Mouse (Mus musculus): ENCODE measurements around the gene Dennd6a.
"Not testable (repeated sequence)": the region's sequence is repeated elsewhere in the genome, so short reads cannot be mapped to it uniquely, and the experiment has no call there.

Dennd6a gene

DNA sequence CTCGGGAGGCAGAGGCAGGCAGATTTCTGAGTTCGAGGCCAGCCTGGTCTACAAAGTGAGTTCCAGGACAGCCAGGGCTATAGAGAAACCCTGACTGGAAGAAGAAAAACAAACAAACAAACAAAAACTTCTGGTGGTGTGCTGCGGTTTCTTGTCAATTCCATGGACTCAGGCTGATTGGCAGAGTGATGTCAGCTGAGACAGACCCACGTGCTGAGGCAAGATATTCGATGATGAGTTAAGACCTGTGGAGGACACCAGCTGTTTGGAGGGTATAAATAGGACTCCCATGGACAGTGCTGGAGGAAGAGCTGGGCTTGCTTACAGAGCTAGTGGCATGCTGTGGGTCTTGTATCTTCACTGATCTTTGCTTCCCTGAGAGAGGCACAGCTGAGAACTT is at the start of gene Dennd6a:
Dennd6a (plus strand) TSS at position 301 of the 400 bp plus-strand sequence.
- not testable (repeated sequence) for DNase-seq (ENCODE audit: low read depth, low spot score)

DNA sequence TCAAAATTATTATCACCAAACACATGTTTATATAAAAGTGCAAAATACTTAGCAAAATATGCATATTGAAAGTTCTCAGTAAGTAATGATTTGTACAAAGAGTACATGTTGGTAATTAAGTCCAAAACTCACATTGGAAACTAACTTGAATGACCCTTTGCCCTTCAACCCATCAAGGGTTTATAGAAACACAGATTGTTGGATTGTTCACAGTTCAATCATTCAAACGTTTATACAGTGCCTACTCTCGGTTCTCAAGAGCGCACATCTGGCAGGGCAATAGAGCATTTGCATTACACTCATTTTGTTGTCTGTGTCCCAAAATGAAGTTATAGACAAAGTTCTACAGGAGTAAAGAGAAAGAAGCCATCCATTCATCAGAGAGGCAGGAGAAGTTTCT is 47.7 kb upstream of the Dennd6a start:
- no peak for DNase-seq (ENCODE audit: low read depth, low spot score)

DNA sequence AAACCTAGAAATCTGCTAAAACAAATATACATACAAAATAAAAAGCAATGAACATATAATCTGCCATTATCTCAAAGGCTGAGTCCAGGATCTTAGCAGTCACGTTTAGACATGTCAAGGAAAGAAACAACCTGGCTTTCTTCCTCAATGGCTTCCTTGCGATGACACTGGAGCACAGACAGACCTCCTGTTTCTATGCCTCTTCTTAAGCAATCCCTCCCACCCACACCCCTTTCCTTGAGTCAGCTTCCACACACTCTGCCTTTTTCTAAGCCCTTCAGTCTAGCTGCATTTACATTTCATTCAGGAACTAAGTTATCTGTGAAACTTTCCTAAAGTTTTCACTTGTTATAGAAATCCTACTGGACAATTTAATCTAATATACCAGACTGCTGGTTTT is 45.4 kb upstream of the Dennd6a start:
- no peak for DNase-seq (ENCODE audit: low read depth, low spot score)

DNA sequence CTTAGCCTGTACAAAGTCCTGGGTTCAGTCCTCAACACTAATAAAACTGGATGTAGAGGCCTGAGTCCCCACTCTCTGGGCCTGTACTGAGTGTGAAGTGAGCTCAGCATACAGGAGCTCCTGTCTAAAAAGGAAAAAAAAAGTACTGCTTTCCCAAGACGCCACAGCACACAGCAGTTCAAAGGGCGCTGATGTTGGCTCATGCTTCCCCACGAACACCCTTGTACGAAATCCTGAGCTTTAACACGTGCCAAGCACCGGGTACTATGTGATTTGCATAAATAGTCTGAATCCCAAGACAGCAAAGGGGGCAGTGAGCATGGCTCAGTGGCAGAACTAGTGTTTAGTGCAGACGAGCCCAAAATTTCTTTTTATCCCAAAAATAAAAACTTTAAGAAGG is 43.3 kb upstream of the Dennd6a start:
- DNase-seq (ENCODE audit: low read depth, low spot score): no peak

DNA sequence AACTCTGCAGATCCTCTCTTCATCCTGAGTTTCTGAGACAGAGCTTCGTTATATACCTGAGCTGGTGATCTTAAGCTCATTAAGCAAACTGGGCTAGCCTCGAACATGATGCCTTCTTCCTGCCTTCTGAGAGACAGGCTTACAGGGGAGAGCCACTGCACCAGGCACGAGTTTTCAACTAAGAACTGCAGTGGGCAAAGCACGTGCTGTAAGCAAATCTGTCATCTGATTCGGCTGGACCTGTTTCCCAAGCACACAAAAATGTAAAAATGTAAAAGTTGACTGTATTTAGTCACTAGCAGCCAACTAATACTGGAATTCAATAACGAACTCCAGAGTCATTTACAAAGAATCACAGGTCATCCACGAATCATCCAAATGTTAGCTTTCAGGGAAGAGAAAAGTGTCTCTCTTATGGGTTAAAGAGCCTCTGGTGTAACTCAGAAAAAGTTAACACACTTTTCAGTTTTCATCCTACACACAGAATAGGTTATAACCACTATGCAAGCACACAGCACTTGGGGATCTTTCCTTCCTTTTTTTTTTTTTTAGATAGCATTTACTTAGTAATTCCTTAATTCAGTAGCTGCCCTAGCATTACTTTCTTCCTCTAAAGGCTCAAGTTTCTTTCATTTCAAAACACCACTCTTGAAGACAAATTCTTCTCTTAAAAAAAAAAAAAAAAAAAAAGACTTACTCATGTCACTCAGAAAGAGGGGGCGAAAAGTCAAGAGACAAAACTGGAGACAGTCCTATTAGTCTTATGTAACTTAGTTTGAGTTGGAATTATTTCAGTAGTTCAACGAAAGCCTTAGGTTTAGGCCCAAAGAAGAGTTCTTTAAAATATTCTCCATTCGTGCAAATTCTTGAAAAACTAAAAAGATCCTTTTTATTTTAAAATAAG is 42.0 kb upstream of the Dennd6a start:
- no peak for DNase-seq (ENCODE audit: low read depth, low spot score)

DNA sequence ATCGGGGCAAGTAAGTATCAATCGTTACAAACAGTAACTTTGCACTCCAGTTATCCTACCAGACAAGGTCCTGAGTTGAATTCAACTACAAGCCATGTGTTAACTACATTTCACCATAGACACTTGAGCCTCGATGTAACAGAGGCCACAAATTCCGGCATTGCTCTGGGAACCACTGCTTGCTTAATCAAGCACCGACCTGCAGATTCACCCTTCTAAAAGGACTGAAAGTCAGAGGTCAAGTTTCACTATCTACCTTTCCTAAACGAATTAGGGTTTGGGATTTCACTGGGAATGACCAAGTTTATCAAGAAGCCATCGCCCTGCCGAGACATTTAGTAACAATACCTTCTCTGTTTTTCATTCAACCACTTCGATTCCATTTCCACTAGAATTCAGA is 40.9 kb upstream of the Dennd6a start:
- DNase-seq (ENCODE audit: low read depth, low spot score): peak; percentile 13

DNA sequence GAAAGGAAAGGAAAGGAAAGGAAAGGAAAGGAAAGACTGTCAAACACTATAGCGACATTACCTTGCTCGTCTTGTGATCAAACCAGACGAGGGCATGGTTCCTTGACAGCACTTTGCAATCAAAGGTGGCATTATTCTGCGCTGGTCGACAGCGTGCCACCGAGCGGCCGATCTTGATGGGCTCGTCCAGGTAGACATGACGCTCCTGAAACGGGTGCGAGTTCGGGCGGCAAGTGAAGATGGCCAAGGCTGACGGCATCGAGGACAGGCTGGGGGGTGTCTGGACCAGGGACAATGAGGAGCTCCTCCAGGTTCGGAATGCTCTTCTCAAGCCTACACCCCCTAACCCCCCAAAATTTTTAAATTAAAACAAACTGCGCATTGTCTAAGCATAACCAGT is 40.4 kb upstream of the Dennd6a start:
- DNase-seq (ENCODE audit: low read depth, low spot score): peak; percentile 26

DNA sequence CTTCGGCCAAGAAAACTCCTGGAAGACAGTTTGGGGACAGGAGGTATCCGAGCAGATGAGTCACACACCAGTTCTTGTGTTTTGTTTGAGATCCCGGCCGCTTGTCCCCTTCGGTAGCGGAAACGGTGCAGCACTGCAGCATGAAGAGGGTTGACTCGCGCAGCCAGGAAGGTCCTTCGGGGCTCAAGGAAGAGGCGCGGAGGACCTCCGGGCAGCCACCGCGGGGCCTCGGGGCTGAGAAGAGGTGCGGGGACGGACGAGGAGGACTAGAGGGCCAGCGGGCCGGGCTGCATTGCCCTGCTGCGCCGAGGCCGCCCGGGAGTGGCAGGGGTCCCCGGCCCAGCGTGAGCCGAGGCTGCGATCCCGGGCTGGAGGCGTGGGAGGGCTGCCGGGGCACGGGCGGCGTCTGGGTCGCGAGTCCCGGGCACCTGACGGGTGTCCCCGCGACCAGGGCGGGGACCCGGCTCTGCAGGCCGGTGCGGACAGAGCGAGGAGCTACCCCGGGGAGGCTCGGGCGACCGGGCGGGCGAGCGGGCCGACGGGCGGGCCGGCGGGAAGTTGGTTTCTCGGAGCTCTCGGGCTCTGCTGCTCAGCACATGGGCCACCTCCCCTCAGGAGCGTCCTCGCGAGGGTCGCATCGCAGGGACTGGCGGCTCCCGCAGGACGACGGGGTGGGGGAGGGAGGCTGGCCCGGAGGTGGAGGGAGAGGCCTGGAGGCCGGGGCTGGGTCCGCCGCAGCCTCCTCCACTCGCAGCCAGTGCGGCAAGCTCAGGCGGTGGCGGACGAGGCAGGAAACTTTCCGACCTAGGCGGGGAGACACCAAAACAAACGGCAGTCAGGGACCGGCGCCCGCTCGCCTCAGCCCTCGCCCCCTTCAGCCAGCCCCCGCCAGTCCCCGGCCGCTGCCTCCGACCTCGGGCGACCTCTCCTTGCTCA is 39.6 kb upstream of the Dennd6a start:
- peak; percentile 44 for DNase-seq (ENCODE audit: low read depth, low spot score)

DNA sequence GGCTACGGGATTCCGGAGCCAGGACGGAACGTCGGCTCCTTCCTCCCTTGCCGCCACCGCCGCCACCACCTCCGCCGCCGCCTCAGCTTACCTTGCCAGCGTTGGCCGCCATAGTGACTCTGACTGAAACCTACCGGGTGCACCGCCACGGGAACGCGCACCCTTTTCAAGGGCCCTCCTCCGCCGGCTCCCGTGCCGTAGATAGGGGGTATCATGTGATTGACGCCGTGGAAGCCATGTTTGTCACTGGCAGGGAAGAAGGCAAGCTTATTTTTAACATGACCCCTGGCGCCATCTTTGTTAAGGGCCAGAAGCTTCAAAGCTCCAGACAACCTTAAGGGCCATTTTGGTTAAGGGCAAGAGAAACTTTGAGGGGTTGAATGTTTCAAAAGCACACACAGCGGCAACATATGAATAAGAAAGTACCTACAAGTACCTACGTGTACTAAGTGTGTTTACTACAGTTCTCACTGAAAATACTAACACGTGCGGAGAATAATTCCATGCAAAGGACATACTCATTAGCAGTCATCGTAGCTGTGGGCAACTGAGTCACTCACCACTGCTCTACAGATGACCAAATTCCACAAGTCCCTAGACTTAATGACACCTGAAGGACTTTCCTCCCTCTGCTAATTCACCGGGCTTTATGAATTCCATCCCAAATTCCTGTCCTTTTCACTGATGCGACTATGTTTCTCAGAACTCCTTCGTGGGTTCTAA is 38.7 kb upstream of the Dennd6a start, which contains the start of gene Slmap:
Slmap (minus strand) TSS at position 175 of the 723 bp plus-strand sequence.
- peak; percentile 100 for DNase-seq (ENCODE audit: low read depth, low spot score)

DNA sequence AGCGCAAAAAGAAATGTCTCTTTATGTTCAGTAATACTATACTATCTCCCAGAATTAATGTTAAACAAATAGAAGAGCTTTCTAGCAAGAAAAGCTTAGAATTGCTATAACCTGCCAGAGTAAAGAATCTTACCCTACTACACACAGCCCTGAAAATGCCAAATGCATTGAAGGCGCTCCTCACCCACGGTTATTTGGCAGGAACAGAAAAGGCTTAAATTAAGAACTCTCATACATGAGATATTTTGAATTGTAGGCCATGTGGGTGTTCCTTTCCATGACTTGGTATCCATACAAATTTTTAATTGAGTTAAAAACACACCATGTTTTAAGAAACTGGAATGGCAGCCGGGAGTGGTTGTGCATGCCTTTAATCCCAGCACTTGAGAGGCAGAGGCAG is 34.4 kb upstream of the Dennd6a start:
- no peak for DNase-seq (ENCODE audit: low read depth, low spot score)

DNA sequence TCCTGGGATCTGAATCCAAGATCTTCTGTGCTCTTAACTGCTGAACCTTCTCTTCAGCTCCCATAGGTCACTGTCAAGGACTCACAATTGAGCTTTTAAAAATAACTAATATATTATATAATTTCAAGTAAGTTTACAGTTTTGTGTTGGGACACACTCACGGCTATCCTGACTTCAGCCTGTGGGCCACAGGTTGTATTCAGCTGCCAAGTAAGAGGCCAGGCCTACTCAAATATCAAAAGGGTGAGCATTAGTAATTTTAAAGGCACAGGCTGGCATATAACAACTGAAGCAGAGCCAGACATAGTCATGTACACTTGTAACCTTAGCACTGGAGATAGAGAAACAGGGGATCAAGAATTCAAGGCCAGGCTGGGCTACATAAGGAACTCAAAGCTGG is 33.1 kb upstream of the Dennd6a start:
- DNase-seq (ENCODE audit: low read depth, low spot score): no peak

DNA sequence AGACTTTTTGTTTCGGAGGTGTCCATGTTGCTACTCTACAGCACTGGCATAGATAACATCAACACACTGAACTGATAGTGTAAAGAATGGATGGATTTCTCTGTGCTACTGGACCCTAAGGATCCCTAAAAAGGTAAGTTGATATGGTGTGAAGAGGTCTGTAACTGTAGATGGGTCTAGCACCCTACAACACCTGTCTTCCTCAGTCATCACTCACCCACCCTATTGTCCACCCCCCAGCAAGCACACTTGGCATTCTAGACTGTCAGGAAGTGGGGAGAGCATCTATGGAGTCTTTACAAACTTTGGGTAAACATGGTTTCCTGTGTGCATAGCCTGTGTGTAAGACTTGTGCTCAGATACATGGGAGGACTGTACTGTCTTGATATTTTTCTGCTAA is 31.5 kb upstream of the Dennd6a start:
- DNase-seq (ENCODE audit: low read depth, low spot score): no peak

DNA sequence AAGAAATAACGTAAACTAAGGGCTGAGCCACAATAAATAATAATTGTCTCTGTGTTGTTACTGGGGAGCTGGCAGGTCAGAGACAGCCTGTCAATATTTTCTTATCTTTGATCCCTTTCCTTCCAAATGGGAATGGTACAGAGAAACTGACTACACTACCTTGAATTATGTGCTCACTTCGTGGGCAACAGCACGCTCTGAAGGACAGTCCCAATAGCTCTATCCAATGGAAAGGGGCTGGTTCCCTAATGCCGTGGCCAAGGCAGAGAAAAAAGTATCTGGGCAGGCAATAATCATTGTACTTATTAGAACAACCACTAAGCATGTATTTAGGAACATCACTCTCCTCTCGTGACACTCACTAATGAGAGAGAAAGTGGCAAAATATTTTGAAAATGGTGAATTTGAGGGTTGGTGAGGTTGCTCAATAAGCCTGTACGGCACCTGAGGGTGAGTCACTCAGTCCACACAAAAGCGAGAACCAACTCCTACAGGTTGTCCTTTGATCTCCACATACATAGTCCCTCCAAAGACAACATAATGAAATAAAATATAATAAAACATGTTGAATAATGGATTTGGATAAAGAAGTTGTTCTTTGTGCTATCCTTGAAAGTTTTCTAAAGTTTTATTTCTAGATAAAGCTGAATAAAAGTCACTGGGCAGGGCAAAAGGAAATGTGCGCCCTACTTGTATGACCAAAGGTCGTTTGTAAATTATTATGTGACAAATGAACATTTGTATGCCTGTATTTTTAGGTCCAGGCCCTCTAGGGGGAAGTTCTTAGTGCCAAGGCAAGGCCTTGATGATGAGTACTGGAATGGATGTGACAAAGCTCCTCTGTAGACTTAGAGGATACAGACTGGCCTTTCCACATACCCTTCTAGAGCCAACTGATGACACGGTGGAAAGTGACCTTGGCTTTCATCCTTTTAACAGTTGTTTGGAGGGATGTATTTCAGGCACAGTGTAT is 25.9 kb upstream of the Dennd6a start:
- DNase-seq (ENCODE audit: low read depth, low spot score): no peak

DNA sequence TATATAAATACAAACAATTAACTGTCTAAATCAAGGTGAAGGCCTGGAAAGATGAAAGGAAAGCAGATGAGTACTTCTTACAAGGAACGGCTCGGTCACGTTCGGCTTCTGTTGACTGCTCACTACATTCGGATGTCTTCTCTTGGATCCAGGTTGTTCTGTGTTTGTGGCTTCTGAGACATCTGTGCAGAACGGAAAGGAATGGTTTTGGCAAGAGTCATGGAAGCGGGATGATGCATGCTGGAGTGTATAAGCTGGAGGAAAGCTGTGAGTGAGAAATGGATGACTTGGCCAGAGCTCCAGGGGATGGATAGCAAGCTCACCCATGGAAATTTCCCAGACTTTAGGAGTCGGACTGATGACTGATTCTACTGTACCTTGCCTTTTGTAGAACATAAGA is 22.9 kb upstream of the Dennd6a start:
- DNase-seq (ENCODE audit: low read depth, low spot score): no peak

DNA sequence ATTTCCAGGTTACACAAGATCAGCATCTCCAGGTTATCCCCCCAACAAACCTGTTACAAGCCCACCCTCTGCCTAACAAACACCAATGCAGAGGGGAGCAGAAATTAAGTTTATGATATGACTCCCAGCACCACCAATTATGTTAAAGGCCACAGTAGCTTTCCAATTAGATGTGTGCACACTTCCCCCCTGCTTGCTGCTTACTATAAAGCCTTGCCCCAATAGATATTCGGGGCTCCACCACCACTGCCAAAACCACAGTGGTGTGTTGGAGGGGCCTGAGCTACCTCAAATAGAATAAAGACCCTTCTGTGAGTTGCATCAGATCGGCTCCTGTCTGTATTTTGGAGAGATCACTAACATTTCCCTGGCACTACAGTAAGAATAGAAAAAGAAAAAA is 21.2 kb upstream of the Dennd6a start:
- no peak for DNase-seq (ENCODE audit: low read depth, low spot score)

DNA sequence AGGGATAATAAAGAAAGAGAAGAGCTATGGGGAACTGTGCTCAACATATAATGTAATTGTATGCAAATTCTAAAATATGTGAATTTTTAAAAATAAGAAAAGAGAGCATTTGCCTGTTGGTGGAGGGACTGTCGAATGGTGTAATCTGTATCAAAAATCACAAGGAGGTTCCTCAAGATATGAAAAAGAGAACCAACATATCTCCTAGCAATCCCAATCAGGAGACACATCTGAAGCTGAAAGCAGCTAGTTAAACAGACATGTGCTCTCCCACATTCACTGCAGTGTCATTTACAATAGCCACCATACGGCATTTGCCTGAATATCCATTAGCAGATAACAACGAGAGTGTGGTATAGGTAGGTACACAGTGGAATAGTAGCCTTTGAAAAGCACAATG is 20.8 kb upstream of the Dennd6a start:
- no peak for DNase-seq (ENCODE audit: low read depth, low spot score)

DNA sequence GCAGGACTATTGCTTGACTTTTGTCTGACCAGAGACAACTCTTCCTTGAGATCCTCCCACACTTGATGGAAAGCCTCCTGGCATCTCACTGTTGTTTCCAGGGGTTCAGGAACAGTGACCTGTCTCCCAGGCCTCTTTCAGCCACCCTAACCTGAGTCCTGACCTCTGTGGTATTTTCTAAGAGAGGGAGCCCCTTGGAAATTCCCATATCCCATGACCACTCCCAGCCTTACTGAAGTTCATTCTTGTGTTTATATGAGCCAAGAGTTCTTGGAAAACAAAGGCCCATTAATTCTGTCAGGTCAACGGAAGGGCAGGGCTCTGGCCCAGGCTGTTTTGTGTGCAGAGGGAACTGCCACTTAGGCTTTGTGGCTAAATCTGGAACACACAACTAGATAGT is 16.1 kb upstream of the Dennd6a start:
- DNase-seq (ENCODE audit: low read depth, low spot score): no peak

DNA sequence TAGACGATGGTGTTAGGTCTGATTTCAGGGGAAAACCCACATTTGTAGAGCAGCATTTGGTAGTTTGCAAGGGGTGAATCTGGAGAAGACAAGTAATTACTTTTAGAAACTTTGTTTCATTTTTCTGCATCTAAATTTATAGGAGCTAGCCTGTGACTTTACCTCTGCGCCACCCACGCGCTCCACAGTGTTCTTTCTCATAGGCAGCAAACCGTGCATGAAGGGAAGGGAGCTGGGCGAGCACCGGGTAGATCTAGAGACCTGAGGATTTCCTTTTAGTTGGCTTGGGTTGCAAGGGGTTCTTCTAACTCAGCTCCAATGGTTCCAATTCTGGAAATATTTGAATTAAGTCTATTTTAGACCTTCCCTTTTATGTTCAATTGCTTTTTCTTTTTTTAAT is 15.1 kb upstream of the Dennd6a start:
- DNase-seq (ENCODE audit: low read depth, low spot score): no peak

DNA sequence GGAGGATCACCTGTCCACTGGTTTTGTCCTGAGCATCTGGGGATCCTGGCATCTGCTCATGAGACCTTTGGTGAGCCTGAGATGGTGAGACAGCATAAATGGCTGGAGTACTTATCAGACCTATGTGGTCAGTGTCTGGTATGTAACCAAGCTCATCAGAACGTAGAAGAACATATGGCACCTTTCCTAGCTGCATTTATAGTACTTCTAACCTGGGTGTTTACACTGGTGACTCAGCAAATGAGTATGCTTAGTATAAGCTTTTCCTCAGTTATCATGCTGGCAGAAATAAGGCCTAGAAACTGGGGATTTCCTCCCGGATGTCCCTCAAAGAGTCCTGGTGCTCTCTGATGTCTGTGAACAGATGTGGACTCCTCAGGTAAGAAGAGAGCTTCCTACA is 11.4 kb upstream of the Dennd6a start:
- DNase-seq (ENCODE audit: low read depth, low spot score): no peak

DNA sequence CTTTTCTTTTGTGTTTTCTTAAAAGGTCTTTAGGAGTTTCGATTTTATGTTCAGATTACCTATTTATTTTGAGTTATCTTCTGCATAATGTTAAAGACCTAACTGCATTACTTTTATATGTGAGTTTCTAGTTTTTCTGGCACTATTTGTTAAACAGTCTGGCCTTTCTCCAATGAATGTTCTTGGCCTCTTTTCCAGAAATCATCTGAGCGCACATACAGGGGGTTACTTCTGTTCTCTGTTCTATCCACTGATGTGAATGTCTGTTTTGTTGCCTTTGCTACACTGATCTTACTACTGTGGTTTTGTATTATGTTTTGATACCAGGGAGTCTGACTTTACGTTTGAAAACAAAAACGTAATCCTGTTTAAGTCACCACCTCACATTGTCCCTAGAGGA is 3.8 kb upstream of the Dennd6a start:
- no peak for DNase-seq (ENCODE audit: low read depth, low spot score)
